Mouse (Mus musculus): ENCODE data around the gene Calhm5. TPM values are rescaled to one million over a fixed set of nuclear protein-coding genes. Genes with fewer than 3 reads are reported as not detected.
A peak's percentile ranks its signal among the peaks of the same experiment; 100 is the strongest.

Calhm5 gene
- total RNA-seq (2021), result 1 to 10 TPM; 2.8 to 3.1 TPM
- long read RNA-seq, experiment 1, full-length matches to known transcripts, result 4 of 4 reads
- long read RNA-seq, experiment 1, partial matches to known transcripts, result 0 of 4 reads
- long read RNA-seq, experiment 1, other reads (novel, unspliced or antisense), result 0 of 4 reads
- long read RNA-seq, experiment 2, full-length matches to known transcripts, result 7 of 7 reads
- long read RNA-seq, experiment 2, partial matches to known transcripts, result 0 of 7 reads
- long read RNA-seq, experiment 2, other reads (novel, unspliced or antisense), result 0 of 7 reads

GRCm38 (mm10) chr10:34096418-34096883 is at the start of gene Calhm5:
Gene Calhm5 (minus strand): TSS chr10:34096519.
- peak; percentile 31 to 37 for DNase-seq (ENCODE audit: low spot score in 2 of 2)

- DNase-seq (ENCODE audit: low spot score in 2 of 2), result no peak
These were observed 45.4 kb upstream of the Calhm5 start for GRCm38 (mm10) chr10:34141693-34142092.

GRCm38 (mm10) chr10:34139768-34140167 is 43.4 kb upstream of the Calhm5 start:
- DNase-seq (ENCODE audit: low spot score in 2 of 2), result no peak

GRCm38 (mm10) chr10:34138027-34138426 is 41.7 kb upstream of the Calhm5 start:
- DNase-seq (ENCODE audit: low spot score in 2 of 2), result no peak

- DNase-seq (ENCODE audit: low spot score in 2 of 2), result no peak
These were observed 40.1 kb upstream of the Calhm5 start for GRCm38 (mm10) chr10:34136432-34136831.

GRCm38 (mm10) chr10:34131356-34131755 is 35.0 kb upstream of the Calhm5 start:
- DNase-seq (ENCODE audit: low spot score in 2 of 2), result no peak

GRCm38 (mm10) chr10:34128391-34128790 is 32.1 kb upstream of the Calhm5 start:
- no peak for DNase-seq (ENCODE audit: low spot score in 2 of 2)

- peak; percentile 20 to 50 for DNase-seq (ENCODE audit: low spot score in 2 of 2)
These were observed 31.4 kb upstream of the Calhm5 start, which contains the start of gene Calhm6 for GRCm38 (mm10) chr10:34127392-34128378. Gene Calhm6 (minus strand): TSS chr10:34127984.

- no peak for DNase-seq (ENCODE audit: low spot score in 2 of 2)
These were observed 22.1 kb upstream of the Calhm5 start for GRCm38 (mm10) chr10:34118421-34118820.

GRCm38 (mm10) chr10:34117770-34118169 is 21.5 kb upstream of the Calhm5 start:
- no peak for DNase-seq (ENCODE audit: low spot score in 2 of 2)

- DNase-seq (ENCODE audit: low spot score in 2 of 2), result no peak
These were observed 20.8 kb upstream of the Calhm5 start for GRCm38 (mm10) chr10:34117131-34117530.

- no peak for DNase-seq (ENCODE audit: low spot score in 2 of 2)
These were observed 15.8 kb upstream of the Calhm5 start for GRCm38 (mm10) chr10:34111964-34112738.

GRCm38 (mm10) chr10:34110863-34111465 is 14.6 kb upstream of the Calhm5 start:
- no peak for DNase-seq (ENCODE audit: low spot score in 2 of 2)

GRCm38 (mm10) chr10:34095964-34096363 is 355 bp downstream of the Calhm5 start:
- peak in 1 of 2 experiments; percentile 3 for DNase-seq (ENCODE audit: low spot score in 2 of 2)

GRCm38 (mm10) chr10:34095147-34095546 is 1.2 kb downstream of the Calhm5 start:
- DNase-seq (ENCODE audit: low spot score in 2 of 2), result no peak

GRCm38 (mm10) chr10:34091888-34092287 is 4.4 kb downstream of the Calhm5 start:
- DNase-seq (ENCODE audit: low spot score in 2 of 2), result peak; percentile 37 to 45

GRCm38 (mm10) chr10:34090481-34090880 is 5.8 kb downstream of the Calhm5 start:
- no peak for DNase-seq (ENCODE audit: low spot score in 2 of 2)

GRCm38 (mm10) chr10:34089517-34089916 is 6.8 kb downstream of the Calhm5 start:
- no peak for DNase-seq (ENCODE audit: low spot score in 2 of 2)

GRCm38 (mm10) chr10:34088515-34088914 is 7.8 kb downstream of the Calhm5 start:
- no peak for DNase-seq (ENCODE audit: low spot score in 2 of 2)

- DNase-seq (ENCODE audit: low spot score in 2 of 2), result no peak
These were observed 9.8 kb downstream of the Calhm5 start for GRCm38 (mm10) chr10:34086514-34086913.

Data from left cerebral cortex, adult 18-20 months (tissue).